Mouse (Mus musculus) hindbrain, embryonic 16.5 days (tissue): ENCODE results near the gene Nle1. TPM values are rescaled to one million over a fixed set of nuclear protein-coding genes. Genes with fewer than 3 reads are reported as not detected.

Experiments used
- ATAC-seq: fragments of 200-750 bp; cut with Nextera tagmentation; 2 replicates; pipeline ENCODE4 v1.8.0; 2017; ENCODE audit warnings: moderate TSS enrichment, moderate library complexity
- H3K27ac ChIP-seq: fragments of 300-500 bp; sonication (generic); 2 replicates; pipeline ENCODE4 v1.5.1; 2014; ENCODE audit warnings: low read depth, mild to moderate bottlenecking, control low read depth, low read length, moderate library complexity
- H3K27me3 ChIP-seq: fragments of 300-500 bp; sonication (generic); replicated peaks from 2 replicates; pipeline ENCODE4 v1.6.1; 2014; ENCODE audit warnings: low read length; ENCODE audit not compliant: control insufficient read depth, insufficient read depth
- H3K36me3 ChIP-seq: fragments of 300-500 bp; sonication (generic); 2 replicates; pipeline ENCODE4 v1.6.1; 2014; ENCODE audit warnings: mild to moderate bottlenecking, low read length, moderate library complexity, mixed read lengths; ENCODE audit not compliant: control insufficient read depth, insufficient read depth
- H3K4me1 ChIP-seq: fragments of 300-500 bp; sonication (generic); 2 replicates; pipeline ENCODE4 v1.6.1; 2014; ENCODE audit warnings: low read depth, low read length; ENCODE audit not compliant: control insufficient read depth, insufficient read depth
- H3K4me2 ChIP-seq: fragments of 300-500 bp; sonication (generic); 2 replicates; pipeline ENCODE4 v1.6.1; 2014; ENCODE audit warnings: mild to moderate bottlenecking, low read length, control low read depth, moderate library complexity
- H3K4me3 ChIP-seq: fragments of 300-500 bp; sonication (generic); 2 replicates; pipeline ENCODE4 v1.5.1; 2014; ENCODE audit warnings: mild to moderate bottlenecking, low read length, control low read depth, moderate library complexity
- H3K9ac ChIP-seq: fragments of 300-500 bp; sonication (generic); 2 replicates; pipeline ENCODE4 v1.6.1; 2014; ENCODE audit warnings: low read depth, mild to moderate bottlenecking, control low read depth, low read length, moderate library complexity
- H3K9me3 ChIP-seq: fragments of 300-500 bp; sonication (generic); 2 replicates; pipeline ENCODE4 v1.6.1; 2014; ENCODE audit warnings: mild to moderate bottlenecking, low read length, moderate library complexity; ENCODE audit not compliant: control insufficient read depth
- WGBS: fragments of 180-500 bp; shearing (Covaris S2); extraction: QIAGEN DNeasy Blood & Tissue Kit; methylation state at CpG from one replicate; pipeline ENCODE4 v1.1.7; 2014; 5-methylcytosine and 5-hydroxymethylcytosine counted together
- polyA plus RNA-seq: library from polyadenylated mRNA; unstranded; fragments of >200 nt; fragmentation: Nextera tagmentation; extraction: Ambion mirVana; gene quantifications from 2 replicates; pipeline ENCODE4 v1.2.1, GENCODE M21; 2015

Nle1 gene
- polyA plus RNA-seq = 30.3 and 31.1 TPM in 2 replicates

- peak within 1 kb of the TSS; percentile 67 for H3K4me3 ChIP-seq
- peak within 1 kb of the TSS; percentile 63 for H3K4me2 ChIP-seq
- peak within 1 kb of the TSS; percentile 81 for H3K9ac ChIP-seq
- H3K27ac ChIP-seq = peak within 1 kb of the TSS; percentile 37; the same call in 1 of the 2 replicates
- peak; percentile 88 for ATAC-seq
- H3K27me3 ChIP-seq = peaks cover 3% of the 10 kb centered on the region
- no peaks in the 10 kb centered on the region for H3K9me3 ChIP-seq
- peaks cover 18% of the 10 kb centered on the region for H3K36me3 ChIP-seq
- 1% methylated on average over 71 of the region's 73 CpGs for WGBS
- peaks cover 8% of the 10 kb centered on the region for H3K4me1 ChIP-seq
These were observed at the start of gene Nle1 for GRCm38 (mm10) chr11:82907651-82908607. Gene Nle1 (minus strand): TSS chr11:82908411.

GRCm38 (mm10) chr11:82956925-82957324 is 48.7 kb upstream of the Nle1 start:
- Histone ChIP-seq H3K4me3 (no peak overlapping the region), H3K36me3 (no peaks in the 10 kb centered on the region), H3K4me1 (no peaks in the 10 kb centered on the region), H3K9ac (no peak overlapping the region), H3K4me2 (no peak overlapping the region), H3K27ac (no peak overlapping the region), H3K9me3 (no peaks in the 10 kb centered on the region), H3K27me3 (peaks cover 7% of the 10 kb centered on the region; the same call in 1 of the 2 replicates)
- WGBS = 76% methylated on average over 10 of the region's 10 CpGs
- no peak for ATAC-seq

- Histone ChIP-seq H3K4me1 (no peaks in the 10 kb centered on the region), H3K27me3 (peaks cover 19% of the 10 kb centered on the region), H3K4me3 (no peak overlapping the region), H3K4me2 (no peak overlapping the region), H3K36me3 (no peaks in the 10 kb centered on the region), H3K9me3 (no peaks in the 10 kb centered on the region), H3K9ac (no peak overlapping the region), H3K27ac (no peak overlapping the region)
- no peak for ATAC-seq
- 77% methylated on average over 6 of the region's 6 CpGs for WGBS
These were observed 46.4 kb upstream of the Nle1 start for GRCm38 (mm10) chr11:82954631-82955030.

GRCm38 (mm10) chr11:82952612-82953542 is 44.7 kb upstream of the Nle1 start:
- Histone ChIP-seq H3K4me3 (no peak overlapping the region), H3K36me3 (no peaks in the 10 kb centered on the region), H3K27me3 (peaks cover 19% of the 10 kb centered on the region), H3K9me3 (no peaks in the 10 kb centered on the region), H3K27ac (no peak overlapping the region), H3K4me1 (no peaks in the 10 kb centered on the region), H3K9ac (no peak overlapping the region), H3K4me2 (no peak overlapping the region)
- 68% methylated on average over 9 of the region's 9 CpGs for WGBS
- no peak for ATAC-seq

- Histone ChIP-seq H3K4me1 (no peaks in the 10 kb centered on the region), H3K9me3 (no peaks in the 10 kb centered on the region), H3K27ac (no peak overlapping the region), H3K4me3 (peak overlapping the region; percentile 17; the same call in 1 of the 2 replicates), H3K36me3 (no peaks in the 10 kb centered on the region), H3K9ac (no peak overlapping the region; the same call in 1 of the 2 replicates), H3K4me2 (peak overlapping the region; percentile 25; the same call in 1 of the 2 replicates), H3K27me3 (peaks cover 19% of the 10 kb centered on the region)
- WGBS = 12% methylated on average over 28 of the region's 28 CpGs
- ATAC-seq = no peak
These were observed 43.8 kb upstream of the Nle1 start for GRCm38 (mm10) chr11:82951865-82952611.

GRCm38 (mm10) chr11:82950736-82951481 is 42.7 kb upstream of the Nle1 start, which contains the start of gene Slfn5:
Gene Slfn5 (plus strand): TSS chr11:82951349.
- H3K9ac ChIP-seq = no peak within 1 kb of the TSS; the same call in 1 of the 2 replicates
- peaks cover 19% of the 10 kb centered on the region for H3K27me3 ChIP-seq
- no peak within 1 kb of the TSS for H3K27ac ChIP-seq
- H3K36me3 ChIP-seq = no peaks in the 10 kb centered on the region
- no peaks in the 10 kb centered on the region for H3K9me3 ChIP-seq
- H3K4me3 ChIP-seq = peak within 1 kb of the TSS; percentile 17; the same call in 1 of the 2 replicates
- 12% methylated on average over 10 of the region's 10 CpGs for WGBS
- no peak for ATAC-seq
- H3K4me2 ChIP-seq = peak within 1 kb of the TSS; percentile 25; the same call in 1 of the 2 replicates
- H3K4me1 ChIP-seq = no peaks in the 10 kb centered on the region

- Histone ChIP-seq H3K9ac (no peak overlapping the region), H3K27me3 (peaks cover 19% of the 10 kb centered on the region), H3K4me2 (no peak overlapping the region), H3K9me3 (no peaks in the 10 kb centered on the region), H3K4me3 (no peak overlapping the region), H3K36me3 (no peaks in the 10 kb centered on the region), H3K27ac (no peak overlapping the region), H3K4me1 (no peaks in the 10 kb centered on the region)
- no peak for ATAC-seq
- 88% methylated on average over 9 of the region's 9 CpGs for WGBS
These were observed 40.8 kb upstream of the Nle1 start for GRCm38 (mm10) chr11:82949036-82949435.

- no peaks in the 10 kb centered on the region for H3K36me3 ChIP-seq
- WGBS = 43% methylated on average over 4 of the region's 4 CpGs
- ATAC-seq = no peak
These were observed 39.2 kb upstream of the Nle1 start for GRCm38 (mm10) chr11:82947457-82947856.

More at GRCm38 (mm10) chr11:82947457-82947856, 39.2 kb upstream of the Nle1 start:
- H3K9me3 ChIP-seq = no peaks in the 10 kb centered on the region
- no peak overlapping the region for H3K27ac ChIP-seq
- no peak overlapping the region for H3K4me3 ChIP-seq
- no peak overlapping the region for H3K9ac ChIP-seq
- H3K27me3 ChIP-seq = peaks cover 16% of the 10 kb centered on the region
- H3K4me1 ChIP-seq = no peaks in the 10 kb centered on the region
- H3K4me2 ChIP-seq = no peak overlapping the region
